Mouse (Mus musculus) c-Kit-positive CD71-positive TER-119-positive erythroid progenitor cells, embryonic 14.5 days (primary cell): ENCODE measurements around the gene Fkbp4.

ENCODE experiments used
- DNase-seq: peaks from one replicate; pipeline ENCODE4 v3.0.0-alpha.2; 2013; ENCODE audit warnings: low spot score

Gene Fkbp4

GRCm38 (mm10) chr6:128438317-128438870 is at the start of gene Fkbp4:
Gene Fkbp4 (minus strand): TSS chr6:128438677.
- peak; percentile 86 for DNase-seq

- DNase-seq, result no peak
Measured at GRCm38 (mm10) chr6:128487736-128488135, 49.3 kb upstream of the Fkbp4 start.

GRCm38 (mm10) chr6:128479463-128480454 is 41.3 kb upstream of the Fkbp4 start:
- DNase-seq, result peak; percentile 92

- no peak for DNase-seq
Measured at GRCm38 (mm10) chr6:128477495-128477894, 39.0 kb upstream of the Fkbp4 start.

GRCm38 (mm10) chr6:128474112-128474511 is 35.6 kb upstream of the Fkbp4 start:
- no peak for DNase-seq

GRCm38 (mm10) chr6:128469451-128469850 is 31.0 kb upstream of the Fkbp4 start:
- DNase-seq, result peak; percentile 36

- DNase-seq, result peak; percentile 51
Measured at GRCm38 (mm10) chr6:128467298-128467697, 28.8 kb upstream of the Fkbp4 start.

GRCm38 (mm10) chr6:128466563-128466962 is 28.1 kb upstream of the Fkbp4 start:
- DNase-seq, result peak; percentile 47

- DNase-seq, result no peak
Measured at GRCm38 (mm10) chr6:128466043-128466442, 27.6 kb upstream of the Fkbp4 start.

GRCm38 (mm10) chr6:128464996-128465395 is 26.5 kb upstream of the Fkbp4 start:
- no peak for DNase-seq

GRCm38 (mm10) chr6:128461606-128462005 is 23.1 kb upstream of the Fkbp4 start:
- DNase-seq, result no peak

- no peak for DNase-seq
Measured at GRCm38 (mm10) chr6:128460729-128461503, 22.4 kb upstream of the Fkbp4 start.

- no peak for DNase-seq
Measured at GRCm38 (mm10) chr6:128460321-128460720, 21.8 kb upstream of the Fkbp4 start.

- no peak for DNase-seq
Measured at GRCm38 (mm10) chr6:128457186-128457585, 18.7 kb upstream of the Fkbp4 start.

- DNase-seq, result no peak
Measured at GRCm38 (mm10) chr6:128455835-128456605, 17.5 kb upstream of the Fkbp4 start.

GRCm38 (mm10) chr6:128447063-128447462 is 8.6 kb upstream of the Fkbp4 start:
- DNase-seq, result no peak

GRCm38 (mm10) chr6:128445761-128446535 is 7.5 kb upstream of the Fkbp4 start:
- DNase-seq, result peak; percentile 37

- peak; percentile 35 for DNase-seq
Measured at GRCm38 (mm10) chr6:128440238-128440637, 1.8 kb upstream of the Fkbp4 start.

- no peak for DNase-seq
Measured at GRCm38 (mm10) chr6:128438871-128439341, 429 bp upstream of the Fkbp4 start.

GRCm38 (mm10) chr6:128437731-128438316 is 653 bp downstream of the Fkbp4 start:
- DNase-seq, result peak; percentile 42
